Mouse (Mus musculus): ENCODE results near the gene Tmtc1. TPM values are rescaled to one million over a fixed set of nuclear protein-coding genes. Genes with fewer than 3 reads are reported as not detected.

Gene Tmtc1
- polyA plus RNA-seq, 1 experiment from 2014 or later: 1.4 TPM

DNA sequence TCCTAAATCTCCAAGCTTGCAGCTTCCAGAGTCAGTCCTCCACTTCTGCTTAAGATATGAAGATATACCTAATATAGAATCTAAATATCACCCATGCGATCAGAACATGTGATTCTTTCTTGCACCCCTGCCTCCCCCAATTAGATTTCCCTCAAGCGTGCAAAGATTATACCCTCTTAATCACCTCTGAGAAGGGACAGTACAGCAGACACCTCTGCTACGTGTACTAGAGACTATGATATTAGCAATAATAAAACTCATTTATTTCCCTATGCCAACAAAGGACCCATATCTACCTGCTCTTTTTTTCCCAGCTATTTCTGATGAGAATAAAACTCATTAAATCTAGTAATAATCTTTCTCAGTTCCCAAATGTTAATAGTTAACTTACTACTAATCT, 49.9 kb downstream of the Tmtc1 start:
- no peak for ATAC-seq (replicated peaks; ENCODE audit: insufficient number of reproducible peaks, low FRiP score, low TSS enrichment)
- no peak overlapping the region for H3K9ac ChIP-seq (ENCODE audit: low read depth, low read length)
- WGBS (ENCODE audit: insufficient replicate concordance): 85% methylated on average over 3 of the region's 3 CpGs
- no peak overlapping the region for H3K4me2 ChIP-seq
- H3K4me1 ChIP-seq (ENCODE audit: control insufficient read depth, insufficient read depth, low read length): peaks cover 23% of the 10 kb centered on the region
- no peak overlapping the region for H3K27ac ChIP-seq (ENCODE audit: low read depth, low read length)
- no peak overlapping the region for H3K4me3 ChIP-seq (ENCODE audit: low read depth, low read length)
- no peaks in the 10 kb centered on the region for H3K36me3 ChIP-seq (ENCODE audit: control insufficient read depth, insufficient read depth, low read length)
- H3K9me3 ChIP-seq (replicated peaks; ENCODE audit: control insufficient read depth, low read length): no peaks in the 10 kb centered on the region
- no peaks in the 10 kb centered on the region for H3K27me3 ChIP-seq (ENCODE audit: control insufficient read depth, insufficient read depth, low read length)

DNA sequence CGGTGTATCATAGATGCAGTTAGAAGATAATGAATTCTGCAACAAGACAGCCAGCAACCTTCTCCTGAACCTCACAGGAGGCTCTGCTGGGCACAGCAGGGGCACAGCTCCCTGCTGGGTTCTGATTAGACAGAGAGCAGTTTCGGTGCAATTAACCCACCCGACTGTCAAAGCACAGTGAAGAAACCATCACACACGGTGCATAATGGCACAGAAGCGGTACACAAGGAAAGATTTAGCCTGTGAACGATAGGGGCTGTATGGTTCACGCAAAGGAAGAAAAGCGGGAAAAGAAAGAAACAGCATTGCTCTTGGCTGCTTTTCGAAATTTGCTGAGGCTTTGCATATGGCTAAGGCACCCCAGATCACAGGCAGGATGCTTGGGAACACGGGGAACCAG, 52.0 kb downstream of the Tmtc1 start:
- Histone ChIP-seq H3K36me3 (ENCODE audit: control insufficient read depth, insufficient read depth, low read length) (no peaks in the 10 kb centered on the region), H3K4me2 (no peak overlapping the region), H3K9me3 (replicated peaks; ENCODE audit: control insufficient read depth, low read length) (no peaks in the 10 kb centered on the region), H3K27me3 (ENCODE audit: control insufficient read depth, insufficient read depth, low read length) (no peaks in the 10 kb centered on the region), H3K4me1 (ENCODE audit: control insufficient read depth, insufficient read depth, low read length) (peaks cover 15% of the 10 kb centered on the region), H3K4me3 (ENCODE audit: low read depth, low read length) (no peak overlapping the region), H3K9ac (ENCODE audit: low read depth, low read length) (no peak overlapping the region), H3K27ac (ENCODE audit: low read depth, low read length) (no peak overlapping the region)
- no peak for ATAC-seq (replicated peaks; ENCODE audit: insufficient number of reproducible peaks, low FRiP score, low TSS enrichment)
- 49% methylated on average over 10 of the region's 10 CpGs for WGBS (ENCODE audit: insufficient replicate concordance)

DNA sequence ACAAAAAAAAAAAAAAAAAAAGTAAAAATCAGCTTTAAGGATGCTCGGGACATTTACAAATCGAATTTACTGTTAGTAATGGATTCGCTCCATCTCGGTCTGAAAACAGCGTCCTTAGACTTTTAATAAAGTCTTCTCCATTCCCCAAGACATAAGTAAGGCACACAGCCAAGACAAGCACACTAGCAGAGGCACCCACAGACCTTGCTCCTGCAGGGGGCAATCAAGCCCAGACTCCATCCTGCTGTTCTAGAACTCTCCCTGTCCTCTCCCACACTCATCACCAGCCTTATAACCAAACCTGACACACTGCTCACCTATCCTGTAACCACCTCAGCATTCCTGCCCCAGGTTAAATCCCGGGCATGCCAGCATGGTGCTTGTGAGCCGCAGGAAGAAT, 52.9 kb downstream of the Tmtc1 start:
- H3K9ac ChIP-seq (ENCODE audit: low read depth, low read length): no peak overlapping the region; the same call in 1 of the 2 replicates
- ATAC-seq (replicated peaks; ENCODE audit: insufficient number of reproducible peaks, low FRiP score, low TSS enrichment): no peak
- 71% methylated on average over 7 of the region's 7 CpGs for WGBS (ENCODE audit: insufficient replicate concordance)
- no peak overlapping the region for H3K4me3 ChIP-seq (ENCODE audit: low read depth, low read length)
- peak overlapping the region; percentile 46; the same call in 1 of the 2 replicates for H3K27ac ChIP-seq (ENCODE audit: low read depth, low read length)
- no peak overlapping the region for H3K4me2 ChIP-seq
- no peaks in the 10 kb centered on the region for H3K36me3 ChIP-seq (ENCODE audit: control insufficient read depth, insufficient read depth, low read length)
- no peaks in the 10 kb centered on the region for H3K9me3 ChIP-seq (replicated peaks; ENCODE audit: control insufficient read depth, low read length)
- H3K4me1 ChIP-seq (ENCODE audit: control insufficient read depth, insufficient read depth, low read length): peaks cover 15% of the 10 kb centered on the region
- no peaks in the 10 kb centered on the region for H3K27me3 ChIP-seq (ENCODE audit: control insufficient read depth, insufficient read depth, low read length)

DNA sequence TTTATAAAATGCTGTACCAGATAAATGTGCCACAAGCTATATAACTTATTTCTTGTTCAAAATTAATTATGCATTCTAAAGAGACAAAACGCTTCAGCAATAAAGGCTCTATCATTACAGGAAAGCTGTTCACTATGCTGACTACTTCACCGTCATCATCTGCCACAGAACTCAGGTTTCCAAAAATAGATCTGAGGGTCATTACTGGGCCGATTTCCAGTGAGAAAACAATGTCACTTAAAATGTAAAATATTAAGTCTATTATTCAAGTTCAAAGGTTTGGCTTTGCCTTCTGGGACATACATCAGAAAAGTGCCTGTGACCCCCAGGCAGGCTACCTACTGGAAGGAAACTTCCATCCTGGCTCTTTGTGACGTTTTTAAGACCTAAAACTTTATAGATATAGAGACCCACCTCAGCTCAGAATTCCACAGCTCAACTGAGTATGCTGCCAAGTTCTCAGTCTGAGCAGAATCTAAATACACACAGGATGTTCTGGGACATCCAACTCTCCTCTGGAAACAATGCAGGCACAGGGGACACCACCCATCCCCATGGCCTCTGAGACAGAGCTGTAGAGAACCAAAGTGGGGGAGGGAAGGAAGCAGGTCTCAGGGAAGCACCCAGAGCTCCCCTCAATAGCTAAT, 53.4 kb downstream of the Tmtc1 start:
- Histone ChIP-seq H3K9me3 (replicated peaks; ENCODE audit: control insufficient read depth, low read length) (no peaks in the 10 kb centered on the region), H3K27ac (ENCODE audit: low read depth, low read length) (peak overlapping the region; percentile 46; the same call in 1 of the 2 replicates), H3K36me3 (ENCODE audit: control insufficient read depth, insufficient read depth, low read length) (no peaks in the 10 kb centered on the region), H3K27me3 (ENCODE audit: control insufficient read depth, insufficient read depth, low read length) (no peaks in the 10 kb centered on the region), H3K4me3 (ENCODE audit: low read depth, low read length) (no peak overlapping the region), H3K4me2 (peak overlapping the region; percentile 1; the same call in 1 of the 2 replicates), H3K4me1 (ENCODE audit: control insufficient read depth, insufficient read depth, low read length) (peaks cover 15% of the 10 kb centered on the region), H3K9ac (ENCODE audit: low read depth, low read length) (no peak overlapping the region)
- WGBS (ENCODE audit: insufficient replicate concordance): 25% methylated on average over 4 of the region's 4 CpGs
- ATAC-seq (replicated peaks; ENCODE audit: insufficient number of reproducible peaks, low FRiP score, low TSS enrichment): 0 out of 2 replicates have a peak, but pooled peaks have one; percentile 46

DNA sequence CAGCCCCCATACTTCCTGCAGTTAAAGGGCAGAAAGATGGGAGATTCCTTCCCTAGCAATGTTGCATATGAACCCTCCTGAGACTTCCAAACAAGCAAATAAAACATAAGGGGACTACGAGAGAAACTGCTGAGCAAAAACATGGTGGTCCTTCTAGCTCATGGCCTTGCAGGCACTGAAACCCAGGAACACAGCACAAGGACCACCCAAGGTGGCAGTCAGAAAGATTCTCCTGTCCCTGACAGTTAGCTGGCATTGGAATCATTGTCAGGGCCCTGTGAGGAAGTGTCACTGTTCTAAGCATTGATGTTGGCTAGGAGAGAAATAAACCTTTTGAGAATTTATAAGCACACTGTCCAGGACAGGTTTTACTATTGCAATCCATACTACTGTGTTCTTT, 56.2 kb downstream of the Tmtc1 start:
- WGBS (ENCODE audit: insufficient replicate concordance): 64% methylated on average over 1 of the region's 1 CpGs
- H3K4me3 ChIP-seq (ENCODE audit: low read depth, low read length): no peak overlapping the region
- H3K27me3 ChIP-seq (ENCODE audit: control insufficient read depth, insufficient read depth, low read length): no peaks in the 10 kb centered on the region
- H3K9ac ChIP-seq (ENCODE audit: low read depth, low read length): no peak overlapping the region
- H3K4me2 ChIP-seq: no peak overlapping the region
- H3K9me3 ChIP-seq (replicated peaks; ENCODE audit: control insufficient read depth, low read length): no peaks in the 10 kb centered on the region
- peaks cover 15% of the 10 kb centered on the region for H3K4me1 ChIP-seq (ENCODE audit: control insufficient read depth, insufficient read depth, low read length)
- no peaks in the 10 kb centered on the region for H3K36me3 ChIP-seq (ENCODE audit: control insufficient read depth, insufficient read depth, low read length)
- ATAC-seq (replicated peaks; ENCODE audit: insufficient number of reproducible peaks, low FRiP score, low TSS enrichment): no peak
- no peak overlapping the region for H3K27ac ChIP-seq (ENCODE audit: low read depth, low read length)

DNA sequence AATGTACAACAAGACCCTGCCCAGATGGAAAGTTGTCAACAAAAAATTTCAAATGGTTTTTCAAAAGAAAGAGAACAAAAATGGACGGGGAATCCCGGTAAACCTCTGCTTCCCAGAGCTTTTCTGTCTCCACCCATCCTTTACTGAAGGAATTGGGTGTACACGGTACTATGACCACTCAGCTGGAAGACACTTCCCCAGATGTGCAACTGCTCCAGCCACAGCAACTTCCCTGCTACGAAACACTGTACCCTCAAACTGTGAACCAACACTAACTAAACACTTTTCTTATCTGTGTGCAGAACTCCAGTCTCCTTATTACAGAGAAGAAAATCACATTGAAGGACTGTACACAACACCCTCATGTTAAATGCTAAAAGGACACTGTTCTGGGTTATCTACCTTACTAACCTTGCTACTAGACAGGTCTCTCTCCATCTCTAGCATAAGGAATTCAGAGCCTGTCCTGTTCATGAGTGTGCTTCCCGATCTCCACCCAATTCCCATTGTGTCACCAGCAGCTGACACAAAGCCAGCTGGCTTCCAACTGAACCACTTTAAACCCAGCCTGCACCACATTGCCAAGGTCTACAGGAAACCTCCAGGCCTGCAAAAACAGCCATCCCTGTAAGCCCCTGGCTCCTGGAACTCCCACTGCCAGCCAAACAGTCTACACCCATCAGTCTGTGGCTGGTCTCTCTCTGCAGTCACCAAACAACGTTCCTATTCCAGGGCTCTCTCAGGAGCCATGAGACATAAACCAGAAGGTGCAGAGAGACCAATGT, 59.9 kb downstream of the Tmtc1 start:
- Histone ChIP-seq H3K27me3 (ENCODE audit: control insufficient read depth, insufficient read depth, low read length) (no peaks in the 10 kb centered on the region), H3K36me3 (ENCODE audit: control insufficient read depth, insufficient read depth, low read length) (no peaks in the 10 kb centered on the region), H3K4me3 (ENCODE audit: low read depth, low read length) (no peak overlapping the region), H3K4me2 (no peak overlapping the region), H3K27ac (ENCODE audit: low read depth, low read length) (peak overlapping the region; percentile 35), H3K9me3 (replicated peaks; ENCODE audit: control insufficient read depth, low read length) (no peaks in the 10 kb centered on the region), H3K4me1 (ENCODE audit: control insufficient read depth, insufficient read depth, low read length) (no peaks in the 10 kb centered on the region), H3K9ac (ENCODE audit: low read depth, low read length) (no peak overlapping the region)
- ATAC-seq (replicated peaks; ENCODE audit: insufficient number of reproducible peaks, low FRiP score, low TSS enrichment): no peak
- 63% methylated on average over 6 of the region's 6 CpGs for WGBS (ENCODE audit: insufficient replicate concordance)

DNA sequence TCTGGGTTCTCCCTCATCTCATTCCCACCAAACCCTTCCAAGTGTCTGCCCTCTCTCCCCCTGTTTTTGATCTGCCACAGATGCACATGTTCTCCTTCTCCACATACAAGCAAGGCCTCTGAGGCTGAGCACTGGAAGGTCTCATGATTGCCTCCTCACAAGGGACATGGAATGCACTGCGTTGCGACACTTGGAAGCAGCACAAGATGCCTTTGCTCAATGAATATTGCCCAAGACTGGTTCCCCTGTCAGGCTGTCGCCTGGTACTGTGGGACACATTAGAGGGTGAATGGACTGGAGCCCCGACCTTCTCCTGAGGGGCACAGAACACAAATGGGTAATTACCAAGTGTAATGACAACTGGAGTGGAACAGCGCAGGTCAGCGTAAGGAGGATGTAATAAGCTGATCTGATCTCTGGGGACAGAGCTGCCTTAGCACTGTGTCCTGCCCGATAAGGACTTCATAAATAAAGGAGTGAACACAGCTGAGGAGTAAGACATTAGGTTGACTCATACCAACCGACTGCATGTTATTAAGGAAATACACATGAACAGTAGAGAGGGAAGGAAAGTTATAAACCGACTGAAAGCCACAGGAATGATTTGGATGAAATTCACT, 62.9 kb downstream of the Tmtc1 start:
- no peaks in the 10 kb centered on the region; the same call in 1 of the 2 replicates for H3K9me3 ChIP-seq (replicated peaks; ENCODE audit: control insufficient read depth, low read length)
- no peaks in the 10 kb centered on the region for H3K4me1 ChIP-seq (ENCODE audit: control insufficient read depth, insufficient read depth, low read length)
- 79% methylated on average over 9 of the region's 9 CpGs for WGBS (ENCODE audit: insufficient replicate concordance)
- H3K4me2 ChIP-seq: no peak overlapping the region
- no peak overlapping the region for H3K27ac ChIP-seq (ENCODE audit: low read depth, low read length)
- ATAC-seq (replicated peaks; ENCODE audit: insufficient number of reproducible peaks, low FRiP score, low TSS enrichment): no peak
- H3K27me3 ChIP-seq (ENCODE audit: control insufficient read depth, insufficient read depth, low read length): no peaks in the 10 kb centered on the region
- no peaks in the 10 kb centered on the region for H3K36me3 ChIP-seq (ENCODE audit: control insufficient read depth, insufficient read depth, low read length)
- H3K9ac ChIP-seq (ENCODE audit: low read depth, low read length): no peak overlapping the region
- H3K4me3 ChIP-seq (ENCODE audit: low read depth, low read length): no peak overlapping the region

DNA sequence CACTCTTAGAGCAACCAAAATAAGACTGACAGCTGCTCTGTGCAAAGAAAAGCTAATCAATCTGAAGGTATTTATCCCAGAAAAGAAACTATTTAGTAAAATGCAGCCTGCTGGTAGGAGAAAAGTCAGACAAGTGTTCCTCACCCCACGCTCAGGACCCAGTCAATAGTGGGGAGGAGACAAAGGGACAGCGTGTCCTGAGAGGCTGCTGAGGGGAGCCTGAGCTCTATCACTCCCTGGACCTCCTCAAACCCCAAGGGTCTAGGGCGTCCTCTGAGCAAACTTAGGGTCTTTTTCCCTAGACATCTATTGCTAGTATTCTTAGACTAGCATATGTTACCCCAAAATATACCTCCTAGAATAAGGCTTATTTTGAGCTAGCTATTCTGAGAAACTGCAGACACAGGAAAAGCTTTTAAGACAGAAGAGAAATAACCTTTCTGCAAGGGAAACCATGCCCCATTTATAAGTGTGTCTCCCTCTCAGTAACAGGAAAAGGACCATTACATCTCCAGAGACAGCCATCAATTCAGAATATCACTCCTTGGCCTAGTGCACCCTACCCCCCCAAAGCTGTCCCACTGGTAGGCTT, 68.5 kb downstream of the Tmtc1 start:
- no peak for ATAC-seq (replicated peaks; ENCODE audit: insufficient number of reproducible peaks, low FRiP score, low TSS enrichment)
- H3K27ac ChIP-seq (ENCODE audit: low read depth, low read length): no peak overlapping the region
- 57% methylated on average over 3 of the region's 3 CpGs for whole genome bisulfite sequencing (ENCODE audit: insufficient replicate concordance)

More for the DNA sequence above, 68.5 kb downstream of the Tmtc1 start:
- Histone ChIP-seq H3K9me3 (replicated peaks; ENCODE audit: control insufficient read depth, low read length) (no peaks in the 10 kb centered on the region; the same call in 1 of the 2 replicates), H3K4me2 (no peak overlapping the region), H3K36me3 (ENCODE audit: control insufficient read depth, insufficient read depth, low read length) (no peaks in the 10 kb centered on the region), H3K27me3 (ENCODE audit: control insufficient read depth, insufficient read depth, low read length) (no peaks in the 10 kb centered on the region), H3K4me1 (ENCODE audit: control insufficient read depth, insufficient read depth, low read length) (peaks cover 3% of the 10 kb centered on the region; the same call in 1 of the 2 replicates), H3K4me3 (ENCODE audit: low read depth, low read length) (no peak overlapping the region), H3K9ac (ENCODE audit: low read depth, low read length) (no peak overlapping the region)
